Mouse (Mus musculus) inflammation-experienced regulatory T-cells, adult 16 weeks (primary cell): ENCODE data around the gene Sv2b. TPM values are rescaled to one million over a fixed set of nuclear protein-coding genes. Genes with fewer than 3 reads are reported as not detected.

Experiments
- polyA plus RNA-seq: library from polyadenylated mRNA; unstranded; fragments of 100-300 nt; shearing (Covaris generic); gene quantifications from one replicate; pipeline ENCODE4 v1.2.1, GENCODE M21; 2017

Sv2b gene
- polyA plus RNA-seq = not detected

GRCm38 (mm10) chr7:75308457-75309312, at the start of gene Sv2b:
Gene Sv2b (minus strand): TSS chr7:75309262.

Other genes with a start within 250 kb of the Sv2b start
- gene Akap13, start 146.3 kb upstream of the Sv2b start, polyA plus RNA-seq = 450 TPM